Mouse (Mus musculus): ENCODE measurements at regions not wholly inside any gene's neighbourhood (a gene's known extent, or its start where the extent isn't known, plus 50 kb on each side); places are given as distances from the start of the nearest gene placed in this dataset.

DNA sequence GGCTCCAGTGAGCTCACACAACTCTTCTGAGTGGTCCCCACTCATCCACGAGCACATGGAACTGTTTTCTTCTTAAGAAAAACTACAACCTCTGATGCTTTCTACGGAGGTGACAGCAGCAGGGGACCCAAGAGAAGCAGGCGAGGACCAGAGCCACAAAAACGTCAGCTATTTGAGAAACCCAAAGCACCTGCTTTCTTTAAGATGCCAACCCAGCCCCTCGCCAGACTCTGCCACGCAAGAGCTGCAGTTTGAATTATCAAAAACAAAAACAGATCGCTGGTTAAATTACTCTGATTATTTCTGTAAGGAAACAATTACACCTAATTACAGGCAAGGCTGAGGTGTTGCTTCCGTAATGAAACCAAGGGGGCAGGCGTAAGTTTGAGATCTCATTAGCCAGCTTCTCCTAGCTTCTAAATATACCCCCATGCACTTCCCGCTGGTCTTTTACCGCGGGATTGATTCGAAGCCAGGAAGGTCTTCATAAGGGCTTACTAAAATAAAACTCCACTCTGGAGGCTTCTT, 614.1 kb downstream of the Pdcd6ip start:
- no peak overlapping the region for H3K9ac ChIP-seq (ENCODE audit: low read length)
- WGBS, result 77% methylated on average over 13 of the region's 13 CpGs
- H3K27me3 ChIP-seq (ENCODE audit: control insufficient read depth, insufficient read depth, low read depth, low read length), result no peaks in the 10 kb centered on the region
- no peak overlapping the region for H3K27ac ChIP-seq (ENCODE audit: low read length)
- no peaks in the 10 kb centered on the region for H3K4me1 ChIP-seq (replicated peaks; ENCODE audit: control insufficient read depth, insufficient read depth, low read length)
- no peaks in the 10 kb centered on the region for H3K36me3 ChIP-seq (ENCODE audit: control insufficient read depth, insufficient read depth, low read length)
- H3K9me3 ChIP-seq (ENCODE audit: control insufficient read depth, low read length), result peaks cover 2% of the 10 kb centered on the region; the same call in 1 of the 2 replicates
- H3K4me2 ChIP-seq (ENCODE audit: low read depth, low read length), result no peak overlapping the region
- no peak overlapping the region for H3K4me3 ChIP-seq (ENCODE audit: low read length)
- ATAC-seq (ENCODE audit: low read depth), result no peak

DNA sequence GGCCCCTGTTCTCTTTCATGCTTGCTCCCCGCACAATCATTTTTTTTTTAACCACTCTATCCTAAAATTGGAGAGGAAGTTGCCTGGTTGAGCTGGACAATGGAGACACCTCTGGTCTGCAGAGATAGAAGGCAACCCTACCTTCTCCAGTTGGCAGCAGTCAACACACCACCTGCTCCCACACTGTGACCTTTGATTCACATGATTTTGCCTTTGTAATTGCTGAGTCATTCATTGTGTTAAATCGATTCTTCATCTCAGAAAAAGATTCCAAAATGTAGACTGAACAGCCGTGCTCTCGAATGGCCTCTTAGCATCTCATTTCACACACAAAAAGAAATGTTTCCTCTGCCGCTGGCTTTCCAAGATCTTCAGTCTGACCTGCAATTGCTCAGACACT, 616.2 kb downstream of the Pdcd6ip start:
- Histone ChIP-seq H3K9ac (ENCODE audit: low read length) (no peak overlapping the region), H3K4me1 (replicated peaks; ENCODE audit: control insufficient read depth, insufficient read depth, low read length) (no peaks in the 10 kb centered on the region), H3K36me3 (ENCODE audit: control insufficient read depth, insufficient read depth, low read length) (no peaks in the 10 kb centered on the region), H3K4me2 (ENCODE audit: low read depth, low read length) (no peak overlapping the region), H3K27me3 (ENCODE audit: control insufficient read depth, insufficient read depth, low read depth, low read length) (no peaks in the 10 kb centered on the region), H3K9me3 (ENCODE audit: control insufficient read depth, low read length) (peaks cover 2% of the 10 kb centered on the region; the same call in 1 of the 2 replicates), H3K4me3 (ENCODE audit: low read length) (no peak overlapping the region), H3K27ac (ENCODE audit: low read length) (no peak overlapping the region)
- no peak for ATAC-seq (ENCODE audit: low read depth)
- WGBS, result 85% methylated on average over 5 of the region's 5 CpGs

GRCm38 (mm10) chr9:113087786-113088185, 620.3 kb downstream of the Pdcd6ip start:
- no peaks in the 10 kb centered on the region for H3K9me3 ChIP-seq (ENCODE audit: control insufficient read depth, low read length)
- H3K27me3 ChIP-seq (ENCODE audit: control insufficient read depth, insufficient read depth, low read depth, low read length), result no peaks in the 10 kb centered on the region
- H3K36me3 ChIP-seq (ENCODE audit: control insufficient read depth, insufficient read depth, low read length), result no peaks in the 10 kb centered on the region
- no peak overlapping the region for H3K4me3 ChIP-seq (ENCODE audit: low read length)
- H3K9ac ChIP-seq (ENCODE audit: low read length), result no peak overlapping the region
- 77% methylated on average over 10 of the region's 10 CpGs for WGBS
- H3K4me1 ChIP-seq (replicated peaks; ENCODE audit: control insufficient read depth, insufficient read depth, low read length), result no peaks in the 10 kb centered on the region
- no peak overlapping the region for H3K27ac ChIP-seq (ENCODE audit: low read length)
- no peak for ATAC-seq (ENCODE audit: low read depth)
- H3K4me2 ChIP-seq (ENCODE audit: low read depth, low read length), result no peak overlapping the region

- Histone ChIP-seq H3K9me3 (ENCODE audit: control insufficient read depth, low read length) (no peaks in the 10 kb centered on the region), H3K4me2 (ENCODE audit: low read depth, low read length) (no peak overlapping the region), H3K4me3 (ENCODE audit: low read length) (no peak overlapping the region), H3K36me3 (ENCODE audit: control insufficient read depth, insufficient read depth, low read length) (no peaks in the 10 kb centered on the region), H3K9ac (ENCODE audit: low read length) (no peak overlapping the region), H3K27ac (ENCODE audit: low read length) (no peak overlapping the region), H3K27me3 (ENCODE audit: control insufficient read depth, insufficient read depth, low read depth, low read length) (no peaks in the 10 kb centered on the region), H3K4me1 (replicated peaks; ENCODE audit: control insufficient read depth, insufficient read depth, low read length) (no peaks in the 10 kb centered on the region)
- ATAC-seq (ENCODE audit: low read depth), result no peak
- 65% methylated on average over 5 of the region's 5 CpGs for WGBS
These were observed 622.7 kb downstream of the Pdcd6ip start for GRCm38 (mm10) chr9:113085281-113085810.

DNA sequence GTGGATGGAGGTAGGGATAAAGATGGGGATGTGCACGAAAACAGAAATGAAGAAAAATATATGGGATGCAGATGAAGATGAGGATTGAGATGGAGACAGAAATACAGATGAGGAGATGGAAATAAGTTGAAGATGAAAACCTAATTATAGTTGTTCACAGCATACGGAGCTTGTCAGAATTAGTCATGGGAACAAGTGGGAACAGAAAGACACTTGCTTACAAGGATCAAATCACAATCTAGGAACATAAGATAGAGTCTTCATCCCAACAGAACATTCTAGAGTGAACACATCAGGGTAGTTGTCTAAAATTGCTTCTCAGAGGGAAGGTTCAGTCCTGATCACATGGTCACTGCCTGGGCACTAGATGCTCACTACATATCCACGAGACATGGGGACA, 633.2 kb downstream of the Pdcd6ip start:
- Histone ChIP-seq H3K4me2 (ENCODE audit: low read depth, low read length) (no peak overlapping the region), H3K4me1 (replicated peaks; ENCODE audit: control insufficient read depth, insufficient read depth, low read length) (no peaks in the 10 kb centered on the region), H3K9me3 (ENCODE audit: control insufficient read depth, low read length) (no peaks in the 10 kb centered on the region), H3K4me3 (ENCODE audit: low read length) (no peak overlapping the region), H3K9ac (ENCODE audit: low read length) (no peak overlapping the region), H3K27me3 (ENCODE audit: control insufficient read depth, insufficient read depth, low read depth, low read length) (no peaks in the 10 kb centered on the region), H3K36me3 (ENCODE audit: control insufficient read depth, insufficient read depth, low read length) (no peaks in the 10 kb centered on the region), H3K27ac (ENCODE audit: low read length) (no peak overlapping the region)
- WGBS, result 77% methylated on average over 3 of the region's 3 CpGs
- no peak for ATAC-seq (ENCODE audit: low read depth)

DNA sequence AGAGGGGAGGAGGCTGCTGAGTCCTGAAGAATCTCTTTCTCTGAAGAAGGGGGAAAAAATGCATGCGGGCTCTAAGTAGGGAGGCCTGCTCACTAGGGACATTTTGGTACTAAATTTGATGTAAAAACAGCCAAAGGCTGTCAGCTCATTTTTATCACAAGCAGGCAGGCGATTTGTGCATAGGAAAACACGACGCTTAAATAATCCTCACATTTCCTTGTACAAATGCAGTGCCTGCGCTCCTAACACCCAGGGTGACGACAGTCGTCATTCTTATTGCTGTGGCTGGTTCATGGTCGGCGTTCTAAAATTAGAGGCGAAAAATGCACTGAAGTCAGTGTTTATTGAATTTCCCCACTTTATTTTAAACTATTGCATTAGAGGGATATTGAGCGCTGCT, 650.6 kb downstream of the Pdcd6ip start:
- Histone ChIP-seq H3K4me1 (replicated peaks; ENCODE audit: control insufficient read depth, insufficient read depth, low read length) (no peaks in the 10 kb centered on the region), H3K9ac (ENCODE audit: low read length) (no peak overlapping the region), H3K4me2 (ENCODE audit: low read depth, low read length) (no peak overlapping the region), H3K27ac (ENCODE audit: low read length) (no peak overlapping the region), H3K9me3 (ENCODE audit: control insufficient read depth, low read length) (no peaks in the 10 kb centered on the region), H3K36me3 (ENCODE audit: control insufficient read depth, insufficient read depth, low read length) (no peaks in the 10 kb centered on the region), H3K27me3 (ENCODE audit: control insufficient read depth, insufficient read depth, low read depth, low read length) (no peaks in the 10 kb centered on the region), H3K4me3 (ENCODE audit: low read length) (no peak overlapping the region)
- WGBS, result 70% methylated on average over 11 of the region's 11 CpGs
- no peak for ATAC-seq (ENCODE audit: low read depth)

GRCm38 (mm10) chr9:113044556-113045178, 663.4 kb downstream of the Pdcd6ip start:
- no peak for ATAC-seq (ENCODE audit: low read depth)
- no peaks in the 10 kb centered on the region for H3K9me3 ChIP-seq (ENCODE audit: control insufficient read depth, low read length)
- 73% methylated on average over 4 of the region's 4 CpGs for WGBS

GRCm38 (mm10) chr9:113040885-113041284, 667.2 kb downstream of the Pdcd6ip start:
- no peaks in the 10 kb centered on the region for H3K27me3 ChIP-seq (ENCODE audit: control insufficient read depth, insufficient read depth, low read depth, low read length)
- no peaks in the 10 kb centered on the region for H3K36me3 ChIP-seq (ENCODE audit: control insufficient read depth, insufficient read depth, low read length)
- no peak for ATAC-seq (ENCODE audit: low read depth)
- 83% methylated on average over 6 of the region's 6 CpGs for WGBS
- no peaks in the 10 kb centered on the region for H3K4me1 ChIP-seq (replicated peaks; ENCODE audit: control insufficient read depth, insufficient read depth, low read length)
- no peak overlapping the region for H3K9ac ChIP-seq (ENCODE audit: low read length)
- no peak overlapping the region for H3K4me2 ChIP-seq (ENCODE audit: low read depth, low read length)
- H3K27ac ChIP-seq (ENCODE audit: low read length), result no peak overlapping the region
- H3K4me3 ChIP-seq (ENCODE audit: low read length), result no peak overlapping the region
- no peaks in the 10 kb centered on the region for H3K9me3 ChIP-seq (ENCODE audit: control insufficient read depth, low read length)

More at GRCm38 (mm10) chr9:113044556-113045178, 663.4 kb downstream of the Pdcd6ip start:
- H3K4me1 ChIP-seq (replicated peaks; ENCODE audit: control insufficient read depth, insufficient read depth, low read length), result no peaks in the 10 kb centered on the region
- no peaks in the 10 kb centered on the region for H3K27me3 ChIP-seq (ENCODE audit: control insufficient read depth, insufficient read depth, low read depth, low read length)
- no peak overlapping the region for H3K27ac ChIP-seq (ENCODE audit: low read length)
- H3K4me3 ChIP-seq (ENCODE audit: low read length), result no peak overlapping the region
- no peaks in the 10 kb centered on the region for H3K36me3 ChIP-seq (ENCODE audit: control insufficient read depth, insufficient read depth, low read length)
- no peak overlapping the region for H3K4me2 ChIP-seq (ENCODE audit: low read depth, low read length)
- no peak overlapping the region for H3K9ac ChIP-seq (ENCODE audit: low read length)

DNA sequence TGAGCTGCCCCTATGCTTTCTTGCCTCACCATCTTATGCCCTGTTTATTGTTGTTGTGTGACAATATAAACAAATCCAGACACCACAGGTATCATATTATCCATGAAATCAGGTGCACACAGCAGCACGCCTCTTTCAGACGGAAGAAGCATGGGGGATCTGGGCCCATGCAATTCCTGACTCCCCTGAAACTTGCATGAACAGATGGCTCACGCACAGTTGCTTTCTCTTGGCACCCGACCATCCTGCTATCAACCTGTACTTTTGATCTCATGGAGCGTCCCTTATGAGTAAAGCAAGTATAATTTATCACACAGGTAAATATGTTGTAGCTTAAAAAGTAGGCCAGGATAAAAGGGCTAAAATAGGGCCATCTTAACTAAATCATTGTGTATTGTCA, 674.1 kb downstream of the Pdcd6ip start:
- H3K36me3 ChIP-seq (ENCODE audit: control insufficient read depth, insufficient read depth, low read length), result no peaks in the 10 kb centered on the region
- H3K4me3 ChIP-seq (ENCODE audit: low read length), result no peak overlapping the region
- H3K27ac ChIP-seq (ENCODE audit: low read length), result no peak overlapping the region
- no peak overlapping the region for H3K4me2 ChIP-seq (ENCODE audit: low read depth, low read length)
- WGBS, result 79% methylated on average over 5 of the region's 5 CpGs
- H3K9ac ChIP-seq (ENCODE audit: low read length), result no peak overlapping the region
- no peaks in the 10 kb centered on the region for H3K9me3 ChIP-seq (ENCODE audit: control insufficient read depth, low read length)
- no peaks in the 10 kb centered on the region for H3K27me3 ChIP-seq (ENCODE audit: control insufficient read depth, insufficient read depth, low read depth, low read length)
- no peak for ATAC-seq (ENCODE audit: low read depth)
- no peaks in the 10 kb centered on the region for H3K4me1 ChIP-seq (replicated peaks; ENCODE audit: control insufficient read depth, insufficient read depth, low read length)
